Comparison of ENCODE assay signal across 27 mouse cellular contexts in genomic region chr14:105392079-105392813, GRCm38 (mm10).
A peak's percentile ranks its signal among the peaks of the same experiment; 100 is the strongest.
DNase-seq lines count a peak whose midpoint lies in the region; ATAC-seq and TF ChIP-seq lines count a peak whose summit lies in the region.
"Had no signal": no experiment of that assay in that cellular context is flagged by ENCODE, and none has a peak within 500 bp of the region (broad histone marks: within the 10 kb centered on the region; RNA-seq: fewer than 3 reads in every experiment).

No protein-coding gene starts in this region.

- H3K79me2 ChIP-seq in heart, adult 2 months (replicated peaks; ENCODE audit: control insufficient read depth, insufficient read depth, low read length): no peaks in the 10 kb centered on the region

- peak overlapping the region; percentile 37; the same call in 1 of the 2 replicates for H3K27ac ChIP-seq in heart, embryonic 11.5 days (ENCODE audit: low read depth, low read length)
- H3K27ac ChIP-seq in heart, adult 2 months: no peak overlapping the region
- H3K27ac ChIP-seq in heart, postnatal 0 days (ENCODE audit: low read depth): no peak overlapping the region
- H3K27ac ChIP-seq in lung, embryonic 16.5 days (ENCODE audit: low read length): peak overlapping the region; percentile 5; the same call in 1 of the 2 replicates
- H3K27ac ChIP-seq in liver, postnatal 0 days (ENCODE audit: low read depth): no peak overlapping the region
- H3K27ac ChIP-seq: forebrain, embryonic 10.5 days; hindbrain, embryonic 10.5 days; intestine, embryonic 15.5 days; limb, embryonic 15.5 days; midbrain, embryonic 10.5 days had no signal

- TF ChIP-seq CTCF in heart, adult 2 months (IDR thresholded peaks at IDR 0.05): no peak
- no peak for TF ChIP-seq CTCF in heart, postnatal 0 days (IDR thresholded peaks at IDR 0.05; ENCODE audit: low read depth)
- TF ChIP-seq CTCF in liver, postnatal 0 days (IDR thresholded peaks at IDR 0.05; ENCODE audit: low read depth): no peak

- no peak; the same call in 1 of the 2 replicates for ATAC-seq in heart, embryonic 11.5 days (replicated peaks; ENCODE audit: insufficient number of reproducible peaks, low FRiP score, low TSS enrichment)
- ATAC-seq in heart, postnatal 0 days (ENCODE audit: insufficient read depth, low read depth): peak; percentile 77
- ATAC-seq in lung, embryonic 16.5 days (ENCODE audit: low read depth): peak; percentile 68
- ATAC-seq in liver, postnatal 0 days: no peak
- ATAC-seq: hindbrain, embryonic 16.5 days; intestine, embryonic 15.5 days; midbrain, embryonic 16.5 days had no signal

- no peak for TF ChIP-seq EP300 in heart, adult 2 months (IDR thresholded peaks at IDR 0.05; ENCODE audit: insufficient read depth, low read depth, low read length)
- no peak for TF ChIP-seq EP300 in heart, postnatal 0 days (IDR thresholded peaks at IDR 0.05; ENCODE audit: low read depth)
- no peak for TF ChIP-seq EP300 in liver, postnatal 0 days (IDR thresholded peaks at IDR 0.05; ENCODE audit: low read depth)

- no peak for DNase-seq in heart, adult 2 months
- peak; percentile 38 for DNase-seq in heart, postnatal 0 days (ENCODE audit: low spot score)
- DNase-seq in heart, postnatal 14 days: no peak
- DNase-seq in lung, adult 18-20 months: no peak
- DNase-seq in liver, postnatal 0 days: no peak
- DNase-seq: adrenal gland, adult 2 months; B cell, adult 2 months; cerebellum, adult 11 months; cerebellum, adult 9-11 months; gastrocnemius, postnatal 25 days; kidney, adult 9 months; kidney, postnatal 14 days; left cerebral cortex, postnatal 4 days; right cerebral cortex, adult 18-20 months; right cerebral cortex, postnatal 4 days; thymus, postnatal 14 days had no signal

- no peak for TF ChIP-seq POLR2A in heart, adult 2 months (IDR thresholded peaks at IDR 0.05; ENCODE audit: insufficient read depth, low read depth, low read length)

- H3K4me2 ChIP-seq in heart, embryonic 11.5 days: peak overlapping the region; percentile 31
- H3K4me2 ChIP-seq in heart, postnatal 0 days (ENCODE audit: low read depth, low read length): peak overlapping the region; percentile 26; the same call in 1 of the 2 replicates
- peak overlapping the region; percentile 12 for H3K4me2 ChIP-seq in lung, embryonic 16.5 days (ENCODE audit: low read depth, low read length)
- H3K4me2 ChIP-seq in liver, postnatal 0 days (ENCODE audit: low read depth, low read length): peak overlapping the region; percentile 33; the same call in 1 of the 2 replicates
- H3K4me2 ChIP-seq: intestine, embryonic 15.5 days; limb, embryonic 15.5 days had no signal

- no peak overlapping the region for H3K9ac ChIP-seq in heart, embryonic 11.5 days (ENCODE audit: low read depth, low read length)
- no peak overlapping the region for H3K9ac ChIP-seq in heart, adult 2 months (ENCODE audit: low read depth, low read length)
- H3K9ac ChIP-seq in heart, postnatal 0 days (replicated peaks; ENCODE audit: low read depth, low read length): no peak overlapping the region
- H3K9ac ChIP-seq in lung, embryonic 16.5 days (ENCODE audit: low read length): no peak overlapping the region
- H3K9ac ChIP-seq in liver, postnatal 0 days (replicated peaks): no peak overlapping the region
- H3K9ac ChIP-seq: intestine, embryonic 15.5 days; limb, embryonic 15.5 days had no signal

- H3K9me3 ChIP-seq in heart, embryonic 11.5 days (replicated peaks; ENCODE audit: control insufficient read depth, low read length): no peaks in the 10 kb centered on the region
- no peaks in the 10 kb centered on the region for H3K9me3 ChIP-seq in heart, postnatal 0 days (replicated peaks; ENCODE audit: control insufficient read depth, low read length)
- no peaks in the 10 kb centered on the region for H3K9me3 ChIP-seq in lung, embryonic 16.5 days (ENCODE audit: control insufficient read depth, low read length)
- H3K9me3 ChIP-seq in liver, postnatal 0 days (ENCODE audit: low read length): no peaks in the 10 kb centered on the region
- H3K9me3 ChIP-seq: forebrain, embryonic 10.5 days; hindbrain, embryonic 10.5 days; intestine, embryonic 15.5 days; limb, embryonic 15.5 days; midbrain, embryonic 10.5 days had no signal

- 43% methylated on average over 21 of the region's 21 CpGs for WGBS in heart, embryonic 11.5 days (ENCODE audit: insufficient replicate concordance)
- 45% methylated on average over 21 of the region's 21 CpGs for WGBS in heart, adult 2 months
- 30% methylated on average over 21 of the region's 21 CpGs for WGBS in heart, postnatal 0 days
- WGBS in lung, embryonic 16.5 days: 46% methylated on average over 21 of the region's 21 CpGs
- 70% methylated on average over 21 of the region's 21 CpGs for whole genome bisulfite sequencing in liver, postnatal 0 days (ENCODE audit: insufficient replicate concordance)

- H3K4me1 ChIP-seq in heart, embryonic 11.5 days (ENCODE audit: control insufficient read depth, insufficient read depth, low read length): peaks cover 33% of the 10 kb centered on the region
- H3K4me1 ChIP-seq in heart, adult 2 months (ENCODE audit: control insufficient read depth, insufficient read depth, low read length): no peaks in the 10 kb centered on the region
- H3K4me1 ChIP-seq in heart, postnatal 0 days (ENCODE audit: control insufficient read depth, insufficient read depth): peaks cover 15% of the 10 kb centered on the region; the same call in 1 of the 2 replicates
- H3K4me1 ChIP-seq in lung, embryonic 16.5 days (replicated peaks; ENCODE audit: control insufficient read depth, insufficient read depth, low read length): peaks cover 12% of the 10 kb centered on the region
- no peaks in the 10 kb centered on the region for H3K4me1 ChIP-seq in liver, postnatal 0 days (ENCODE audit: insufficient read depth)
- H3K4me1 ChIP-seq: hindbrain, embryonic 10.5 days; midbrain, embryonic 10.5 days had no signal

- H3K4me3 ChIP-seq in heart, embryonic 11.5 days (ENCODE audit: low read depth, low read length): no peak overlapping the region
- no peak overlapping the region for H3K4me3 ChIP-seq in heart, adult 2 months
- H3K4me3 ChIP-seq in heart, postnatal 0 days (ENCODE audit: low read depth, low read length): no peak overlapping the region
- H3K4me3 ChIP-seq in lung, embryonic 16.5 days (ENCODE audit: low read length): no peak overlapping the region
- H3K4me3 ChIP-seq in liver, postnatal 0 days (ENCODE audit: low read depth, low read length): no peak overlapping the region
- H3K4me3 ChIP-seq: forebrain, embryonic 10.5 days; hindbrain, embryonic 10.5 days; intestine, embryonic 15.5 days; limb, embryonic 15.5 days; midbrain, embryonic 10.5 days had no signal

- intact Hi-C loops in heart, adult 2 months (cut with DNase I): loop anchor here (10.0 kb wide), 3 partner anchors 77 to 273 kb away; no protein-coding TSS in a partner anchor
- intact Hi-C loops in heart, postnatal 14 days (cut with DNase I): loop anchor here (10.0 kb wide), 1 partner anchor 1113 kb away; no protein-coding TSS in a partner anchor

- H3K36me3 ChIP-seq in heart, embryonic 11.5 days (ENCODE audit: control insufficient read depth, insufficient read depth, low read length): no peaks in the 10 kb centered on the region
- no peaks in the 10 kb centered on the region for H3K36me3 ChIP-seq in heart, adult 2 months (ENCODE audit: control insufficient read depth, insufficient read depth, low read length)
- no peaks in the 10 kb centered on the region for H3K36me3 ChIP-seq in heart, postnatal 0 days (replicated peaks; ENCODE audit: control insufficient read depth, insufficient read depth, low read length)
- no peaks in the 10 kb centered on the region for H3K36me3 ChIP-seq in lung, embryonic 16.5 days (ENCODE audit: control insufficient read depth, insufficient read depth, low read length)
- no peaks in the 10 kb centered on the region for H3K36me3 ChIP-seq in liver, postnatal 0 days (replicated peaks; ENCODE audit: insufficient read depth, low read length)
- H3K36me3 ChIP-seq: forebrain, embryonic 10.5 days; G1E; hindbrain, embryonic 10.5 days; intestine, embryonic 15.5 days; limb, embryonic 15.5 days; midbrain, embryonic 10.5 days had no signal

- H3K27me3 ChIP-seq in heart, embryonic 11.5 days (ENCODE audit: control insufficient read depth, insufficient read depth, low read length): no peaks in the 10 kb centered on the region
- no peaks in the 10 kb centered on the region for H3K27me3 ChIP-seq in heart, adult 2 months (ENCODE audit: control insufficient read depth, insufficient read depth, low read length)
- no peaks in the 10 kb centered on the region for H3K27me3 ChIP-seq in heart, postnatal 0 days (ENCODE audit: control insufficient read depth, insufficient read depth, low read length)
- H3K27me3 ChIP-seq in lung, embryonic 16.5 days (ENCODE audit: control insufficient read depth, insufficient read depth, low read depth, low read length): no peaks in the 10 kb centered on the region
- 0 out of 2 replicates have a peak, but pooled peaks cover 3% of the 10 kb centered on the region for H3K27me3 ChIP-seq in liver, postnatal 0 days (ENCODE audit: insufficient read depth, low read length)
- H3K27me3 ChIP-seq: CH12.LX; intestine, embryonic 15.5 days; limb, embryonic 15.5 days had no signal

Comparison
In these comparisons a context has a peak if more than half of its experiments do, and no peak if none do; other contexts are left out.
1. ATAC-seq: peak in heart, postnatal 0 days (single experiment) and lung, embryonic 16.5 days (single experiment); none in heart, embryonic 11.5 days (single experiment) and liver, postnatal 0 days (single experiment).
2. H3K27ac ChIP-seq: peak in heart, embryonic 11.5 days (single experiment) and lung, embryonic 16.5 days (single experiment); none in heart, adult 2 months (single experiment), heart, postnatal 0 days (single experiment) and liver, postnatal 0 days (single experiment).
3. Peak in every context shown above with its lines, with median percentiles within 50 percentile points of each other: H3K4me2 ChIP-seq.